Mouse (Mus musculus) heart, postnatal 10 days (tissue): ENCODE data around the gene Fgf2. TPM values are rescaled to one million over a fixed set of nuclear protein-coding genes. Genes with fewer than 3 reads are reported as not detected.

Experiments
- DNase-seq, 2 experiments: peaks; one replicate each; pipeline ENCODE4 v3.0.0; 2021
- intact Hi-C: fragments of 180-260 bp; cut with DNase I; formaldehyde crosslinking; loops from one replicate; pipeline ENCODE4 v1.15.1; 2025
- total RNA-seq, 2 experiments: library from RNA; stranded (reverse); gene quantifications; 2 replicates each; pipeline ENCODE4 v1.2.3; 2021

The Fgf2 gene
- total RNA-seq, 2 experiments from 2014 or later = 3.2 to 3.8 TPM

GRCm38 (mm10) chr3:37353951-37354481, 5.9 kb downstream of the Fgf2 start:
- intact Hi-C loops = no loop called here
- DNase-seq = no peak

DNA sequence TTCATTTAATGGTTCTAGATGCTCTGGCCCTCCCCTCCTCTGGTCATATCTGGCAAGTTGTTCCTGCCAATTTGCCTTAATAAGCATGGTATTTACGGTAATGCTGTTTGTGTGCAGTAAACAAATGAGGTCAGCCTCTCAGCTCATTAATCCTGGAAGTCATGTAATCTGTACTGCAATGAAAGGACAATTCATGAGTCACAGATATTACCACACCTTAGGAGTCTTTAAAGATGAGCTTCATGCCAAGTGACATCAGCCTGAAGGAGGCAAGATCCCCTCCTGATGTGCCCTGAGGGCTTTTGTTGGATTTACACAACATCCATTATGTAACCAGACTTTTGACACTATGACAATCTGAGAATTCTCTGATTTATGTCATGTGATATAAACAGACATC, 6.6 kb downstream of the Fgf2 start:
- DNase-seq = no peak
- intact Hi-C loops = no loop called here

DNA sequence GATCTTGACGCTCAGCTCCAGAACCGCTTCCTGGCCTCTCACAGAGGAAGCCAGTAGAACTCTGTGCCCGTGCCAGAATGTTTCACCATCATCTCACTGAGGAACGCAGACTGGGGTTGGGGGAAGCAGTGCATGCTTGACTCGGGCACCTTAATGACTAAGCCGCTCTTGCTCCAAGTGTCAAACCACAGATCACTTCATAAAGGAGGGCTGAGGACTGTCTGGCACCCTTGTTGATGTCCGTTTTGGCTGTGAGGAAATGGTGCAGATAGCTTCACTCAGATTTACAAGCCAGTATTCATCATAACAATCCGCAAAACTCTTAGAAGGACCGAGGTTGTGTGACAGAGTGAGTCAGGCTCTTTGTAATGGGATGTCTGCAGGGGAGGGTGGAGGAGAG, 12.6 kb downstream of the Fgf2 start:
- DNase-seq = no peak
- intact Hi-C loops = no loop called here

DNA sequence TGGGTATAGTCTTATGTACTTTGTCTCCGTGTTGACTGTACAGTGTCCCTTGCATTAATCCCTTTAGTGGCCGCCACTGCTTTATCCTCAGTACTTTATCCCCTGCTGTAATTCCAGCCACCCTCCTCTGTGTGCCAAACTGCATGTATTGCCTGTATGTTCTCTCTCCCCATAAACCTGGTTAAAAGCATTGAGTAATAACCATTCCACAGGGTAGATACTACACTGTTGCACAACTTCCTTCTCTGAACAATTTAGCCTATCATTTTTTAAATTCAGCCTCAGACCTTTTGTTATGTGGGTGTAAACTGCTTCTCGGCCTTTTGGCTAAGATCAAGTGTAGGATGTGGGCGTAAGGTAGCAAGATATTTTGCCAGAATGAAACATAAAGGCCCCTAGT, 17.0 kb downstream of the Fgf2 start:
- no peak for DNase-seq
- intact Hi-C loops = no loop called here

DNA sequence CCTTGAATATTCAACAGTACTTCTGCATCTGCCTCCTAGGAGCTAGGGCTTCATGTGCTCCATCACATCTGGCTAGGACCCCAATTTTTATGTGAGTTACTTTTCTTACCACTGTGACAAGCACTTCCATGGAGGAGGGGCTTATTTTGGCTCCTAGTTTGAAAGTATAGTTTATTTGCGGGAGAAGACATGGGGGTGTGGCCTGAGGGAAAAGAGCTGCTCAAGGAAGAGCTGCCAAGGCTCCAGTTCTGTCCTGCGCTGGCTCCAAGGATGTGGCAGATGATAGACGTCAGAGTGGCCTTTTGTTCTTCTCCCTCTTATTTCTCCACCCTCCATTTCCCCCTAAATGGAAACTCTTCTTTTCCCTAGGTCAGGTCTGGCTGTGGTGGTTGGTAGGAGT, 17.8 kb downstream of the Fgf2 start:
- no peak for DNase-seq
- intact Hi-C loops = no loop called here

DNA sequence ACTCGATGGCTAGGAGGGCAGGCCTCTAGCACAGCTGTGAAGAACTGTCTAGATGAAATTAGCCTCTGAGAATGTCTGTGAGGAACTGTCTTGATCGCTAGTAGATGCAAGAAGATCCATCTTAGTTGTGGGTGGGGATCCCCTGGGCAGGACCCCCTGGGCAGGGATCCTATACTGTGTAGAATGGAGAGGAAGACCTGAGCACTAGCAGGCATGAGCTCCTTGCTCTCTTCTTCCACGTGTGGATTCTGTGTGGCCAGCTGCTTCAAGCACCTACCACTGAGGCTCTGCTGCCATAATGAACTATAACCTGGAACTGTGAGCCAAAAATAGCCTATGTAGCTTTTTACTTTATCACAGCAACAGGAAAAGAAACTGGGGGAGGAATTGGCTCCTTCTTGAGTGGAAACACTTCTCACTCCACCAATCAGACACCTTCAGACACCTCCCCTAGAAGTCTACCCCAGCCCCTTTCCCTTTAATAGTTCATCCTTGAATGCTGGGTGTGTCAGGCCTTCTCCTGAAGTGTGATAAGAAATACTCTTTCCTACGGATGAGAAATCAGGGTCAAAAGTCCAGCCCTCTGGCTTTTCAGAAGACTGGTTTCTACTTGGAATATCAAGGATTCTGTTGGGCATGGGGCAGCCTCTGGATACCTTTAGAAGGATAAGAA, 18.4 kb downstream of the Fgf2 start:
- intact Hi-C loops = no loop called here
- DNase-seq = no peak

- DNase-seq = peak in 1 of 2 experiments; percentile 32
- intact Hi-C loops = no loop called here
Measured at GRCm38 (mm10) chr3:37370407-37370806, 22.3 kb downstream of the Fgf2 start.

- intact Hi-C loops = no loop called here
- DNase-seq = no peak
Measured at GRCm38 (mm10) chr3:37373712-37374111, 25.6 kb downstream of the Fgf2 start.

DNA sequence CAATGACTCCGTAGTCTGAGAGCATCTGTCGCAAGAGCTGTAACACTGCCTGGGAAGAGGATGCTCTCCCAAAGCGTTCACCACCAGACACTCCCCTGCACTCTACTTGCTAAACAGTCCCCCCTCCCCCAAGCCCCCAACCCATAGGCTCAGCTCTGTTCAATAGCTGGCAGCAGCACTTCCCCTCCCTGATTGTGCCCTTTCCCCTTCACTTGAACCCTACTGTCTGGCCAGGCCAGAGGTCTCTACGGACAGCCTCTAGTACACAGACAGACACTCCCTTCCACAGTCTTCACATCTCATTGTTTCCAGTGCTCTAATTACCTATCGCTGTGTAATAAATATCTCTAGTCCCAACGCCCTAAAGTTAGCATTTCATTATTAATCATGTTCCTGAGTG, 29.8 kb downstream of the Fgf2 start:
- intact Hi-C loops = no loop called here
- no peak for DNase-seq

DNA sequence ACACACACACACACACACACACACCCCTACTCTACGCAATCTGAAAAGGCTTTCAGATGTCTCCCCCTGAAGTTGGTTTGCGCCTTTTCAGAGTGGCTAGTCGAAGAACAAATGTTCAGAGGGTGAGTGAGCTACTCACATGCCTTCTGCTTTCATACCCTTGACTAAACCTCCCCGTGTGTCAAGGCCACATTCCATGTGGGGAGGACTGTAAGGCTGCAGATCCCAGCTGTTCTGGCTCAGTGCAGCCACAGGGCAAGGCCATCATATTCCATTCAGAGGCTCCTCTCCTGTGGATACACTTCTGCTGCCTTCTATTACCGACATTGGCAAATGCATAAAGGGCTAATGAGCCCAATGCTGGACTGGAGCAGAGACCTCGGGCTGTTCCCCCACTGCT, 30.3 kb downstream of the Fgf2 start:
- intact Hi-C loops = no loop called here
- DNase-seq = peak; percentile 39 to 43

- no peak for DNase-seq
- intact Hi-C loops = no loop called here
Measured at GRCm38 (mm10) chr3:37379201-37379600, 31.1 kb downstream of the Fgf2 start.

- intact Hi-C loops = loop anchor here (5.0 kb wide), 1 partner anchor 33 kb away; the partner anchor contains the start of gene Fgf2
Measured at GRCm38 (mm10) chr3:37379930-37380881, 32.1 kb downstream of the Fgf2 start.

GRCm38 (mm10) chr3:37381457-37381856, 33.3 kb downstream of the Fgf2 start:
- DNase-seq = no peak
- intact Hi-C loops = loop anchor here (5.0 kb wide), 1 partner anchor 34 kb away; the partner anchor contains the start of gene Fgf2

More at GRCm38 (mm10) chr3:37379930-37380881, 32.1 kb downstream of the Fgf2 start:
- peak; percentile 66 to 75 for DNase-seq

DNA sequence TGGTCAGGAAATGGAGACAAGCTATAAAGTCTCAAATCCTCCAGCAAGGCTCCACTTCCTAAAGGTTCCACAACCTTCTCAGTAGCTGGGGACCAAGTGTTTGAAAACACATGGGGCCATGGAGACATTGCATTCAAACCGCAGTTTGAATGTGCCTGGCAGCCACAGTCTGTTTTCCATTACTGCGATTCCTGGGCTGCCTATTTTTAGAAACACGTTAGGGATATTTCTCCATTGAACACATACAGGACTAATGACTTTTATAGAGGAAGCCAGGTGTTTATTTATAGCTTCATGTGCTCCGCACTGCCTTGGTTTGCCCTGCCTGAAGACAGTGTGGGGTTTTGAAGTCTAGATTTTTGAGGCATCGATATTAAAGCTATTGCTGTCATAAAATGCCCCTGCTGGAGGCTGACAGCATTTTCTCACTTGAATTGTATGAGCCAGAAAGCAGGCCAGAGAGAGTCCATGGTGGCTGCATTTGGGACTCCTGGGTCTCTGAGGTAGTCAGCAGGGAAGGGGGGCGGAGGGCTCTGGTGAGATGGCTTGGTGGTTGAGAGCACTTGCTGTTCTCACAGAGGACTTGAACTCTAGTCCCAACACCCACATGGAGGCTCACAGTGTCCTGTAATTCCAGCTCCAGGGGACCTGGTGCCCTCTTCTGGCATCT, 35.1 kb downstream of the Fgf2 start:
- intact Hi-C loops = loop anchor here (5.0 kb wide), 1 partner anchor 36 kb away; the partner anchor contains the start of gene Fgf2
- DNase-seq = peak; percentile 34 to 47

GRCm38 (mm10) chr3:37387310-37387709, 39.2 kb downstream of the Fgf2 start:
- no peak for DNase-seq
- intact Hi-C loops = no loop called here

GRCm38 (mm10) chr3:37396930-37397608, 48.9 kb downstream of the Fgf2 start:
- DNase-seq = no peak
- intact Hi-C loops = no loop called here

- intact Hi-C loops = no loop called here
Measured at GRCm38 (mm10) chr3:37397646-37398045, 49.5 kb downstream of the Fgf2 start.

DNA sequence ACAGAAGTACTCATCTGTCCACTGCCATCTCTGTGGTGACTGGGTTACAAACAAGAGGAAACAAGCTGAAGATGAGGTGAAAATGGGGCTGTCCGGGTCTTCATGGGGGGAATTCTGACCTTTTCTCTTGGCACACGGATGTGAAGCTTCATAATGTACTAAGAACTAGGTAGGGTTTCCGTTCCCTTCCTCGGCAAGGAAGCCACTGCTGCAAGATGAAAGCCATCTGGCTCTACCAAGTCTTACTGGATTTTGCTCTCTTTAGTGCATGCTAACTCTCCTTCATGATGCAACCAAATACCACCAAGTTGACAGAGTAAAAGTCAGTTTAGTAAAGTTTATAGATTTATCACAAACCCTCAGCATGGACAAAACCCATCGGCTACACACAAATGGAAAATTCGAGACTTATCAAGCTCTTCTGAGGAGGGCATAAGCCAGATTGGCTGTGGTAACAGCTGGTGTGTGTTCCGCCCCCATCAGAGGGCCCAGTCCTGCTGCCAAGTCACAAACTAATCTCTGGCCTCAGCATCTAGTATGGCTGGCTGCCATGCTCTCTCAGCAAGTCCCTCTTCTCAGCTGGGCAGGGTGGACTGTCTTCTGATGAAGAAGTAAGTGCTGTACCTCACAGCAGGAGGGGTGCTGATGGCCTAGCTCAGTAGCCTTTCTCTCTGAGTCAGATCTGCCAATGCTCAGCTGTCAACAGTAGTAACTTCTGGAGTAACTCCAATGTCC, 50.7 kb downstream of the Fgf2 start:
- intact Hi-C loops = no loop called here
- peak; percentile 87 to 90 for DNase-seq

More at GRCm38 (mm10) chr3:37397646-37398045, 49.5 kb downstream of the Fgf2 start:
- DNase-seq = peak in 1 of 2 experiments; percentile 20
